Mouse (Mus musculus): ENCODE data around the gene Zfp867.

Gene Zfp867

DNA sequence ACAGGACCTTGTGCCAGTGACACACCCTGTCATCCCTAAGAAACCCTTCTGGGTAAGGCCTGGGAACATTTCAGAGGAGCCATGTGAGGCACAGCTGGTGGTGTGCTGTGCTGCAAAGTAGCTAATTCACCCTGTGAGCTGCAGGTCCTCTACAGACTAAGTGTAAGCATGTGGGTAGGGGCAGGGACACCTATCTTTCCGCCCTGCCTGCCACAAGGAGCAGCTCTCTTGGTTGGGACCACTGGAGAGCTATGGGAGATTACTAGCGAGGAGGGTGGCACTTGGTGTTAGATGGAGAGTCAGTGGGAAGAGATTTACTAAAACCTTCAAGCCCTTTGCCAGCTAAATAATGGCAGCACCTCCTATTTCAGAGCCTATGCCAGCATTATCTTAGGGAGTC is 15.4 kb downstream of the Zfp867 start:
- no peak for DNase-seq

DNA sequence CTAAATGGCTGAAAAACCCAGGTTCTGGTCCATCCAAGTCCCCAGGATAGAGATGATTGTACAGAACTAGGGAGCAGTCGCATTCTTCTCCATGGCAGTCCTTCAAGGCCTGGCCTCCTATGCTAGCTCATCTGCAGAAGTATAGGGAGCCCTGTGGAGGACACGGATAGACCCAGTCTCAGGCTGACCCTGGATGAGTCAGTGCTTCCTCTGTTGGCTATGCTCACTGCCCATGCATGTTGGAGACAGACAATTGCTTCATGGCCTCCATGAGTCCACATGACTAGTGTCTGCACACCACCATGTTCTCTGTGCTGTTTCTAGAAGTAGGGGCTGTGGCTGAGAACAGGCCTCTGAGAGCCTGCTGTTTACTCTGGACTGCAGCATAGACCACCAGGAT is 15.9 kb downstream of the Zfp867 start:
- no peak for DNase-seq

DNA sequence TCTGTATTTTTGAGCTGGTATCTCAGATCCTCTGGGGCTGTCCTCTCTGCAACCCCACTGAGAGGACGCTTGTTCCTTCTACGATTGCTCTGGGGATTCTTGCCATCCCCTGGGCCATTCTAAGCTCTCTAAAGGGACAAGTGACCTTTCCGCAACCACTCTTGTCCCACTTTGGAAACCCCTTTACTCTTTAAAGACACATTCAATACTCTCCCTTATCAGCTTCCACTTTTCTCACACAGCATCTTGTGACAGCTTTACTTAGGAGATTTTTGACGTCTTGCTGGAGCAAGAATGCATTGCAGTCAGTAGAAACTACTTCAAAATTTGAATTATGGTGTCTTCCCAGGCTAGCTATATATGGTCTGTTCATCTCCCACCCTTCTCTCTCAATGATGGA is 21.2 kb downstream of the Zfp867 start, which contains the start of gene Snap47:
Gene Snap47 (minus strand): TSS at position 101 of the 400 bp plus-strand sequence.
- DNase-seq, result no peak

DNA sequence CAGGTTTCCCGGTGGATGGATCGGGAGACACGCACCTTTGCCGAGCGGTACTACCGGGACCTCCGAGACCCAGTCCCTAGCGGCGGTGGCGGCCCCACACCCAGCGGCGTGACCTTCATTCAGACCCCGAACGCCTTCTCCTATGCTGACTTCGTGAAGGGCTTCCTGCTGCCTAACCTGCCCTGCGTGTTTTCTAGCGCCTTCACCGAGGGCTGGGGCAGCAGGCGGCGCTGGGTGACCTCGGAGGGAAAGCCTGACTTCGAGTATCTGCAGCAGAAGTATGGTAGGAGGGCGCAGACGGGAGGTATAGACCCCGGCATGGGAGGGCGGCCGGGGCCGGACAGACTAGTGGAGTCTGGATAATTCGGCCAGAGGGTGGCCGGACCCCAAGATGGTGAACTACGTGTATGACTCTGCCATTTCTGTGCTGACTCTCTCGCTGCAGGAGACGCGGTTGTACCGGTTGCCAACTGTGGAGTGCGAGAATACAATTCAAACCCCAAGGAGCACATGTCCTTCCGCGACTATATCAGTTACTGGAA is 22.0 kb downstream of the Zfp867 start:
- no peak for DNase-seq

DNA sequence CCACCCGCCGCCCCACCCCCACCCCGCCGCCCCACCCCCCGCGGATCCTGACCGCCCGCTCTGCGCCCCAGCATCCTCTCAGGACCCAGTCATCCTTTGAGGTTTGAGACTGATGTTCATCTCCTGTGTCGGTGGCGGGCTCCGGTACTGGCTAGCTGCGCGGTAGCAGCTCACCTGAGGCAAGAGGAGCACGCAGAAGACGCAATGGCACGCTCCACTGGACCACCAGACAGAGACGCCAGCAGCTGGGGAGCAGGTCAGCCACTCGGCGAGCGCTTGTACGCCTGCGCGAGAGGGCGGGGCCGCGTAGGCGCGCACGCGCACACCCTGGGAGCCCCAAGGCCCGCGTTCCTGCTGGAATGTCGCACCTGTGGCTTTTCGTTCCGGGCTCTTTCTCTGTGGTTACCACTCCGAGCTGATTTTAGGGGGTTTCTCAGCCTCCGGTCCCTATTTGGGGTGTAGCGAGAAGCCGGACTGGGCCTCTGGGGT is 22.5 kb downstream of the Zfp867 start, which contains the start of gene Jmjd4:
Gene Jmjd4 (plus strand): TSS at position 305 of the 489 bp plus-strand sequence.
- DNase-seq, result peak; percentile 93 to 95

DNA sequence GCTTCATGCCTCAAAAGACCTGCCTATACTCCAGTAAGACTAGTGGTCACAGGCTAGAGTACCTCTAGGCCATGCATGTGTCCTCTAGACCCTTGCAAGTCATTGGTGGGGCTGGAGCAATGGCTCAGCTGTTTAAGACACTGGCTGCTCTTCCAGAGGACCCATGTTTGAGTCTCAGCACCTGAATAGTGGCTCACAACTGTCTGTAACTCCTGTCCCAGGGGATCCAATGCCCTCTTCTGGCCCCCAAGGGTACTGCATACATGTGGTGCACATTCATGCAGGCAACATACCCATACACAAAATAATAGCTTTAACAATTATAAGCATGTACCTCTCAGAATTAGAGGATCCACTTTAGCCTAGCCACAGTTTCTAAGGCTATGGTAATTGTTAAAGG is 29.2 kb downstream of the Zfp867 start:
- DNase-seq, result no peak

DNA sequence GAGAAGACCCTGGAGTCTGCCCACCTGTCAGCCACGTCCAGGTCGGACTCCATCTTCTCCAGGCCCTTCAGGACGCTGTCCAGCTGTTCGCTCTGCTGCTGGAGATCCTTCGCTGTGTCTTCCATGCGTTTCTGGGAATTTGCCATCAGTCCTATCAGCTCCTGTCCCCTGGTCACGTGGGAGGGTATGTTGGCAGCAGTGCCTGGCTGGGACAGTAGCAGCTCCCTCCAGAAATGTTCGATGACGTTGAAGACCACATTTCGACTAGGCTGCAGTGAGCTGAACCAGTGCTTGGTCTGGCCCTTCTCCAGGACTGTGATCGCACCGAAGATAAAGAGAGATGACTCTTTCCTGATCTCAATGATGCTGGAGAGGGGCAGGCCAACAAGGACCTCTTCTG is 34.3 kb downstream of the Zfp867 start:
- DNase-seq, result no peak

DNA sequence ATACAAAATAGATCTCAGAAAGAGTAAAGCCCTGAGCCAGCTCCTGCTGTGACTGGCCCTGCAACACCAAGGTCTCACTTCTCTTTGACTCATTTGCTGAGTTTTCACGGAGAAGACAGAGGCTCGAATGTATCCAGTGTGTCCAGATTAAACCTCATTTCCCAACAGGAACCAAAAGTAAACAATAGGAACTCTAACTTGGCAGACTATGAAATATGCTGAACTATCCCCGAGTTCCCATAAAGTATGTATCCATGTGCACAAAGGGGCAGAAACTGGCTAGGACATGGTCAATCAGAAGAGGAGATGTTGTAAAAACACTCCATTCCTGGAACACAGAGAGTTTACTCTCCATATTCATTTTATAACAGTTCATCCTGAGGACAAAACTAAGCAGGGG is 40.0 kb downstream of the Zfp867 start:
- DNase-seq, result no peak

DNA sequence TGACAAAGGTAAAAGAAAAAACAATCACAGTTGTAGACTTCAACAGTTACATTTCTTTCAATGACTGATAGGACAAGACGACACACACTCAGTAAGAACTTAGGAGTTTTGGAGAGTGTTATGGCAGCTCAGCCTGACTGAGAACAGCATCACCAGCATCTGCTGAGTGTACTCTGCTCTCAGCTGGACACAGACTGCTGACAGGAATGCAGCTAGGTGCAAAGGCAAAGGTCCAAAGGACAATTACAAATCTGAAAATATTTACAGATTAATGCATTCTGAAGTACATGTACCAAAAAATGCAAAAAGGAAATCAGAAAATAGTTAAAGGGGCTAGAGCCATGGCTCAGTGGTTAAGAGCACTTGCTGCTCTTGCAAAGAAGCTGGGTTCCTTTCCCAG is 42.3 kb downstream of the Zfp867 start:
- no peak for DNase-seq

DNA sequence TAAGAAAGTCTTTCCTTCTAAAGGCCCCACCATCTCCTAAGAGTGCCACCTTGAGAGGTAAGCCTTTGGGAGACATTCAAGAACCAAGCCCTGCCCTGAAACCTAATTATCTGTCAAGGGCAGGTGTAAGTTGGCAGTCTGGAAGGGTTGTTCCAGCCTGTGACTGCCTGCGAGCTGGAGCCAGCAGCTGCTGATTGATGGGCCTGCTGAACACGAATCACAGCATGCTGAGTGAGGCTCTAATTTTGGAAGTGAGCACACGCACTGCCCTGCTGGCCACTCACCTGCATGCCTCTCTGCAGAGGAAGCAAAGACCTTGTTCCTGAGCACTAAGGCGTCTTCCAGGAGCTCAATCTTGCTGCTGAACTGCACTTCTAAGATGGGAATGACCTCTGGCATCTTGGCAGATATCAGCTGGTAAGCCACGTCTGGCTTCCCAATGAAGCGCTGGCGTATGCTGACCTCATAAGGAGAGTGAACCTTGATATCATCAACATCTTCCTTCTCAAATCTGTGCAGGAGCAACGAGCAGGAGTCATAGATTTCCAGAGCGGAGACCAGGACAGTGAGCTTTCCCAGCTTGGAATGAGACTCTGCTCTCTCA is 44.1 kb downstream of the Zfp867 start:
- no peak for DNase-seq

DNA sequence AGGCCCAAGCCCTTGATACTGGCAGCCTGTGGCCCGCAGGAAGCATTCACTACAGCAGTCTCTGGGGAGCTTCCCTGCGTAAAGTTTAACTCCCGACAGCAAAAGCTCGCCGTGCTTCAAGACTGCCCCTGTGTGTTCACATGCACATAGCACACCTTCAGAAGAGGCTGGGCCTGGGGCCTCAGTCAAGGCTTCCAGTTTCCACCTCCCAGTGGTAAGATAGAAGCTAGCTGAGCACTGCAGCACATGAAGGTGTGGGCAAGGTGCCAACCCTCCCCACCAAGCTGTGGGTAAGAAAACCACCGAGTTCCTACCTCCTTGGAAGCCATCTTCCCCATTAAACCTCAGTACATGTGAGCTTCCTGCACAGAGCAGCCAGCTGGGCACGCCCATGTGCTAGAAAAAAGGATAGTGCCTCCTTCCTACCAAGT is 46.6 kb downstream of the Zfp867 start:
- DNase-seq, result peak; percentile 47 to 65

DNA sequence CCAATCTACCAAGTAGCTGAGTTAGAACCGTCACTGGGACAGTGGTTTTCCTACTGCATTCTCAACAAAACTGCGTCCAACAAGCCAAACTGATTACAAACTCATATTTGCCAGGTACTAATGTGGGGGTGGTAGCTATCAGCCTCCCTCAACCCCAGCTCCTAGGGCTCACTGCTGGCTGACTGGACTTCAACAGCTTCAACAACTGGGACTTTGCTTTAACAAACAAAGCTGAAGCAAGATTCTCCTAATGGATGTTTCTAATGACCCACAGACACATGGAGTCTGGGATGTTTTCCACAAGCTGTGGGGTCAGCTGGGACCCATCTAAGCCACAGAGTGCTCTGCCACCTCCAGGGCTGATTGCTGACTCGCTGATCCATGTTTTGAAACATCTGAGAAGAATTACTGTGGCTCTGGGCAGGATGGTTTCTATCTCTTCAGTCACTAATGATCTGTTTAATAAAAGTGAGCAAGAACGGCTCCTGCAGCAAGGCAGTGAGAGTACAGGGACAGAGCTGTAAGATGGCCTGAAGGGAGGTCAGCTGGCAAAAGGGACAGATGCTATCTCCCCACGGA is 49.2 kb downstream of the Zfp867 start:
- DNase-seq, result no peak

DNA sequence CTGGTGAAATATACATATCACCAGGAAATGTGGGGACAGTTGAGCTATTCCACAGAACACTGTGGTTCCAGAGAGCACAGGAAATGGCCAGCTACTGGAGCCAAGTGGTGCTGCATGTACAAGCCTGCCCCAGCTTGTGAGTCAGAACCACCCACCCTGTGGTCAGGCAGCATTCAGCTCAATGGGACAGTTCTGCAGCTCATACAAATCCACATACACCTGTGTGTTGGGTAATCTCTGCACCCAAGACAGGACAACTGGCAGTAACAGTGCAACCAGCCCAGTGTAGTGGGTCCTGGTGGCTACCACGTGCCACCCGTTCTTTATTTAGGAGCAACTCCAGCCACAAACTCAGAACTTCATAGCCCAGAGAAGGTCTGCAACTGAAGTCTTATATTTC is 50.3 kb downstream of the Zfp867 start:
- peak in 1 of 2 experiments; percentile 17 for DNase-seq

DNA sequence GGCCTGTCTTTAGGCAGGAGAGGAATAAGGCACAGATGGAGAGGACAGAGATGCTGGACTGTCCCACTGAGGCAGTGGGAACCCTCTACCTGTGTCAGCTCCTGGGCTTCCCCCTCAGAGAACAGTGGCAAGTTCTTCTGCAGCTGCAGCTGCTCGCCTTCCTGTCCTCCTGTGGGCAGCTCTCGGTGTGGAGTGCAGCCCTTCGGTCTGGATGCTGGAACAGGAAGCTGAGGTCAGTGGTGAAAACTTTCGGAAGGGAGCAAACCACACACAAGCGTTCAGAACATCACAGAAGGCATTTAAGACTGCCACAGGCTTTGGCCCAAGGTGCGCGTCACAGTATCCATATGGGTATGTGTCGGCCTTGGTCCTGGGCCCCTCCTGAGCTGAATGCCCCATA is 50.8 kb downstream of the Zfp867 start:
- peak in 1 of 2 experiments; percentile 11 for DNase-seq

DNA sequence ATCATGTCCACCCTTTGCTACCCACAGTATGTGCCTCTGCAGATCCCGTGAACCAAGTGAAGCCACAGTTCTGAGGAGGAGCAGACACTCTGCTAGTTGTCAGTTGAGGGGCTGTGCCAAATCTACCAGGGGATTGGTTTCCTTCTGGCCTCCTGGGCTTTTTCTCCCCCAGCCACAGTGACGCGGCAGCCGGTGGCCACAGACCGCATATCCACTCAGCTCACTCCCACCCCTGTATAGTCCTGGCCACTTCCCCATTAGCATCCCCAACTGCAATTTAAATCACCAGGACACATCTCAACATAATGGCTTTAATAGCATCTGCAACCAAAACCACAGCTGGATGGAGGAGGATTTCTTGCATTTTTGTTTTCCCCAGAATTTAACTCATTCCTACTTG is 53.6 kb downstream of the Zfp867 start:
- DNase-seq, result peak; percentile 41 to 60

DNA sequence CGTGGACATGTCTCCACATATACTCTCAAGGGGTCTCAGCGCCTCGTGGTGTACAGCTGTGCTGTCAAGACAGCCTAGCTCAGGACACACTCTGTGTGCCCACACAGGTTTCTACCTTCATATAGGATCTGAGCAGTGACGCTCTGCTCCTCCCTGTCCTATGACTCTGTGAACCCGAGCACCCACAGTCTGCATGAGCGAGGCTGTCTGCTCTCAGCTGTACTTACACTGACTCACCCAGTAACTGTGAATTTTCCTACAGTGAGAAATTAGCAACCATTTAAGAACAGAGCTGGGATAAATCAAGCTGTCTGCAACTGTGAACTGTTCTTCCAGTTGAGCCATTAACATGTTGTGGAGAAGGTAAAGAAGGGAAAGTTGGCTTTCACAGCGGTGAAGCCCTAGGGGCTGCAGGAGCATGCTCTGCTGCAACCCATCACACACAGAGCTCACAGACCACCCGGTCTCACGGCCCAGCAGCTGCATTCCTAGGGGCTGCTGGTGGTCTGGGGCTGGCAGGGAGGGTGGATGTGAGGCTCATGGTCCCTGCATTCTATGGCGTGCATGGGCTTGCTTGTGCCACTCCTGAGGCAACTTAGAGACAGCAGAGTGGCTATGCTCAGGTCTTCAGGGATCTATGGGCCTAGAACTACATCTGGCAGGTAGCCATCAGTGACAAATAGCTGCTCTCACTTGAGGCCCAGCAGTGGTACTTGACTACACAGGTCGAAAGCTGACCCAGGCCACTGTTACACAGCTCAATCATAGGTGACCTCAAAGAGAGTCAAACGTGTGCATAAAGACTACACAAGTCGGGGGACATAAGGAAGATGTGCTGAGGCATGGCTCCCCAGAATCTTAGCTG is 59.0 kb downstream of the Zfp867 start:
- DNase-seq, result no peak

DNA sequence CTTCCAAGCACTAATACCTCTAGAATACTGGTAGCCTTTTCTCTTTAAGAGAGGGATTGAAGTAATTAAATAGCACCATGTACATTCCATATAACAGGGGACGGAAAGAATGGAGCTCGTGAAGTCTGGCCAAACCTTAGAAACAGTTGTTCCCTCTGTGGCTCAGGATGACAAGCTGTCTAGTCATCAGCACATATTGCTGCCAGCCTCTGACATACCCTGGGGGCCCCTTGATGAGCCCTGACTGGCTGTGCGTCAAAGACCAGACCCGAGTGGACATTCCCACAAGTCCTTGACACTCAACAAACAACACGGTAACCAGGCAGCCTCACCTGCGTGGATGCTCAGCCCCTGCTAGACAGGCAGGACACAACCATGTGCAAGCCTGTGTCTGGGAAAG is 60.2 kb downstream of the Zfp867 start:
- no peak for DNase-seq

Data from kidney, postnatal 4 days (tissue).